Mouse (Mus musculus) T-helper 2 cell (primary cell): ENCODE measurements around the gene Polr2l.

Source experiments
- in situ Hi-C: fragments of 300-600 bp; cut with MboI, MseI; formaldehyde crosslinking; loops from one replicate; pipeline ENCODE4 v1.15.1; 2025; ENCODE audit warnings: high pct_unique_total_duplicates

Polr2l gene

DNA sequence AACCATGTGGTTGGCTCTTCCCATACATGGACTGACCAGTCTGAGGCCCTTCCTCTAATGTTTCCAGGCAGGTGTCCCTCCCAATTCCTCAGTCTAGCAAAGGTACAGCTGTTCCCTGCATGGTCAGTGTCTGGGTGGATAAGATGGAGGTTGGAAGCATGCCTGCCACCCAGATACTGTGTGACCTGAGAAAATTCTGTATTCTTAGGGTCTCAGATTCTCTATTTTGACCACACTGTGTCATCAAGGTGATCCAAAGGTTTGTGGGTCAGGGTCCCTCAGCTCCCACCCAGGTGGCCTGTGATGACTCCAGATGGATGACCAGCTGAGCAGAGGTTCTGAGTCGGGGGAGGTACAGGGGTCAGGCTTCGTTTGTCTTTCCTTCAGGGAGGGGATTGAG is 10.3 kb upstream of the Polr2l start:
- in situ Hi-C loops, result no loop called here

DNA sequence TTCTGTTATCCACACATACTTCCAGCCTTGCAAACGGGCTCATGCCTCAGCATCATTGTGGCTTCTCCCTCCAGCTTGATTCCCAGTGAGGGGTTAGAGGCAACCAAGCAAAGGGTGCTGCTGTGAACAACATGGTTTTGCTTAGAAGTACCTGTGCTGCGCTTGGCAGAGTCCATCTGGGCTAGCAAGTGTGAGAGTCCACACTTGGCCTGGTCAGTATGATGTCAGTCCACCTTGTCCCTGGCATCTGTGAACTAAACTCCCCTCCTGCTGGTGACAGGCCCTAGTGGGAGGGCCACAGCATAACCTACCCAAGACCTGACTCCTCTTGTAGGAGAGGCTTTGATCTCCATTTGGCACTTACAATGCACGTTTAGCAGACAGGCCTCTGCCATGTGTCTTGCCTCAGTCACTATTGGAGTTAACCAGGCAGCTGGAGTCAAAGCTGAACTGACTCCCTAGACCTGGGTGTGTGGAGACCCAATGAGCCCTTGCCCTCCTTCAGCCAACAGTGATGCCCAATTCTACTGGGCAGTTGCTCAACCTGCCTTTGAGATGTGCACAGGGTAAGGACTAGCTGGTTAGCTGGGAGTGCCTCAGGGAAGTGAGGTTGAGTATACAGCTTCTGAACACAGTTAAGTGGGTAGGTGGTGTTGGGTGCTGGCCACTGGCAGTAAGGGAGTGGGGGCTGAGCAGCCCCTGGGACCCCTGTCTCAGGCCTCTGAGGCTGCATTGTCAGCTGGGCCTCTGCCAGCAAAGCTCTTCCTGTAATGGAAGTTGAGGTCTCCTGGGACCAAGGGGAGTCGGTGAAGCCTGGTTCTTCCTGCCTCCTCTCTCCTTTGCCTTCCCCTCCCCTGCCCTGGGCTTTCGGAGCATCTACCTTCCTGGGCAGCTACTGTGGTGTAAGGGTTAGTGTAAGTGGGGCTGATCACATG is 9.5 kb upstream of the Polr2l start:
- in situ Hi-C loops, result no loop called here

DNA sequence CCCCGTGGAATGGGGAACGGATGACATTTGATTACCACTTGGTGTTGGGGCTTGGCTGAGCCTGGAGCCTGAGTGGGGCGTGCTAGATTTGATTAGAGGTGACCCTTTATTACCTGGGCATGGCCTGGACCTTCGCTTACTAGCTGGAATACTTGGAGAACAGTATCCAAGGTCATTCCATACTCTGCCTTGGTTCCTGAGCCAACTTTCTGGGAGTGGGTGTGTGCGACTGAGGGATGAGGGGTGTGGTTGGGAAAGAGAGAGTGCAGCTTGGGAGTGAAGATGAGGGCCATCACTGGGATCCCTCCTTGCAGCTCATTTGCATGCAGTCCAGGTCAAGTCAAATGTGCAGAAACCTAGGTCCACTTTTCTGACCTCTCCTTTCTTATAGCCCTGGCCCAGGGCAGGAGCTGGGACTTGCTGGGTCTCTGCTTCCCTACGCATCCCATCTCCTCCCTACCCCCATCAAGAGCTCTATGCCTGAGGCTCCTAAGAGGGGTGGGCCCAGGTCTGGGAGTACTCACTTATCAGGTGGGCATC is 8.3 kb upstream of the Polr2l start:
- in situ Hi-C loops, result no loop called here

DNA sequence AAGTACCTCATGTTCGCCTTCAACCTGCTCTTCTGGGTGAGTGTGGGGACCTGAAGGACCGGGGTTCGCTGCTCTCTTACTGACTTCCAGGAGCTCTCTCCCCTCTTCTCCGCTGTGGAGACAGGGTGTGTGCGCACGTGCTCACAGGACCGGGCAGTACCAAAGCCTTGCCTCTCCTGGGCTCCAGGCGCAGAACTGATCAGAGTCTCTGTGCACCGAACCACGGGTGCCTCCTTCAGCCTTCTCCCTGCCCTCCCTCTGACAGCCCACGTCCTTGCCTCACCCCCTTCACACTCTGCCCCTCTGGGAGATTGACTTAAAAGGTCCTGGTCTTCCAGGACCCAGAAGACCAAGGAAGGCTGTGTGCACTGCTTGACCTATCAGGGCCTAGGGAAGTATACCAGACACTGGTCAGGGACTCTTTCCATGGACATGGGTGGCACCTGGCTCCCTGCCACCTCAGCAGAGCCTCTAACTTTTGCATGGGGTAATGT is 7.6 kb upstream of the Polr2l start:
- in situ Hi-C loops, result no loop called here

- in situ Hi-C loops, result no loop called here
Observed at GRCm38 (mm10) chr7:141481498-141482401, 6.8 kb upstream of the Polr2l start.

DNA sequence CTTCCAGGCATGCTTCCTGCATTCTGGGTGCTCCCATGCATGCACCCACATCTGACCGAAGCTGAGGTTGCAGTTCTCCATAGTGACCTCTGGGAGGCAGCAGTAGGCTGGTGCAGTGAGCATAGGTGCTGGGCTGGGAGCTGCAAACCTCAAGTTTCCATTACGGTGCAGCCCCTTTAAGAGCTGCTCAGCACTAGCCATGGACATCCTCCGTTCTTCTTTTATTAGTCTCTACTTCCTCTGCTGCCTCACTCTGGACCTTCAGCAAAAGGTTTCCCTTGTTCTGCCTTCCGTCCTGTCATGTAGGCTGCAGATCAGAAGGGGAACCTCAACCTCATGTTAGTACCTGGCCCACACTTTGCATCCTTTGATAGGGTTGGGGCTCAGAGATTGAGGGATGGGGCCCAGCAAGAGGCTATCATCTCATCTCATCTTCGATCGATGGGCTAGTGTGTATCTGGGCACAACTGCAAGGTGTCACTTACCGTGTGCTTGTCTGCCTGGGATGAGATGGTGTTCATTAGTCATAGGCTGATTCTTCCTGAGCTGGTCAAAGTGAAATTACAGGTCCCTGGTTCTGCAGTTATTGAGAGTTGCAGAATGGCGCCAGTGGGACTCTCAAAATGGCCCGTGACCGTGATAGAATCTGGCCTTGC is 6.0 kb upstream of the Polr2l start:
- in situ Hi-C loops, result no loop called here

GRCm38 (mm10) chr7:141478270-141478748 is 3.4 kb upstream of the Polr2l start:
- in situ Hi-C loops, result loop anchor here (5.0 kb wide), 1 partner anchor 59 kb away; the partner anchor contains the start of gene Chid1

DNA sequence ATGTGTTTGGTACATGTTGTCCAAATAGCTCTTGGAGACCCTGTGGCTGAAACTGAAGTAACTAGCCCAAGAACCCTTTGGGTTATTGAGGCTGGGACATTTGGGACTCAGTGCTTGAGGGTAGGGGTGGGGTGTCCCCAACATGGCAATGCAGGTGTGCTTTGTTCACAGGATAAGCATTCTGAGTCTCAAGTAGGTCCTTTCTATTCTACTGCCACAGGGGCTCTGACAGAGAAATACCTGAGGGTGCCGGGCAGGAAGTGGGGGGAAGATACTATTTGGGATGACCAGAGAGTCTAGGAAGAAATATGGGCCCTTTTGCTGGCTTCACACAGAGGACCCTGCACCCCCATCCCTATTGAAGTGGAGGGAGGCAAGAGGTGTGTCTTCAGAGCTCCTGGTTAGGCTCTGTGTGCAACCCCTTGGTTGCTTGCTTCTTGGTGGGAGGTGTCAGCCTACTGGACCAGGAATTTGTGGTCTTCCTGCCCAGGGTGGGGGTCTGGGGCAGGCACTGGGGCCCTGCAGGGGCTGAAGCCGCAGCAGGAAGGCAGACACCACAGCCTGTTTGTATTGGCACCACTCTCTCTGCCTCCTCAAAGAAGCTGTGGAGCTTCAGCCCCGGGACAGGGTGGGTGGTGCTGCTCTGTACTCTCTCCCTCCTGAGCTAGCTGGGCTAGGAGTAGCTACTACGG is 2.8 kb upstream of the Polr2l start:
- in situ Hi-C loops, result loop anchor here (5.0 kb wide), 1 partner anchor 60 kb away; the partner anchor contains the start of gene Chid1

GRCm38 (mm10) chr7:141476981-141477370 is 2.0 kb upstream of the Polr2l start:
- in situ Hi-C loops, result loop anchor here (5.0 kb wide), 1 partner anchor 60 kb away; the partner anchor contains the start of gene Chid1

DNA sequence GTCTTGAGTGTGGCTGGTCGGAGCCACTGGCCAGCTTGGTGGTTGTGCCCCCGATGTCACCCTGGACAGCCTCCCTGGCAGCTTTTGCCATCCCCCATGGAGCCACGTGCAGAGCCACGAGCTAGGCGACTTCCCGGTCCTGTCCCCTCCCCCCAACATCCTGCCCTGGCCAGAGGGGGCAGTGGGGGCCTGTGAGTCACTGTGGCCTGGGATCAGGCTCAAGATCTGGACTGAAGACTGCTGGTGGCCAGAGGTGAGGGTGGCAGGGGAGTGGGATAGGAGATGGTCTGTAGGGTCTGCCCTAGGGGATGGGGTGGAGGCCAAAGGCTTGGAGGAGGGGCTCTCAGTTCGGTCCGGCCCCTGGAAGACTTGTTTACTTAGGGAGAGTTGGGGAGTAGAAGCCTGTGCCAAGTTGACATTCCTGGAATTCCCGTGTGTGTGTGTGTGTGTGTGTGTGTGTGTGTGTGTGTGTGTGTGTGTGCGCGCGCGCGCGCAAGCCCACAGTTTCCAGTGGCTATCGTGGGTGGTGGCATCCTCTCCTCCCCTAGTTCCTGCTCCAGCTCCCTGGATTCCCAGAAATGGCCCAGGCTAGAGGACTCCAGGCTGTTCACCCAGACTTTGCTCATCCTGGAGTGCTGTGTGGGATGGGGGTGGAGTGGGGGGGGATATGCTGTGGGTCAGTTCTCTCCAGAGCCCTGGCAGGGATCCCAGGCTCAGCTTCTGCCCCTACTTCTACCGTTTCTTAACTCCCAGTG is 1.5 kb upstream of the Polr2l start:
- in situ Hi-C loops, result loop anchor here (5.0 kb wide), 1 partner anchor 61 kb away; the partner anchor contains the start of gene Chid1

- in situ Hi-C loops, result loop anchor here (5.0 kb wide), 1 partner anchor 62 kb away; the partner anchor contains the start of gene Chid1
Observed at GRCm38 (mm10) chr7:141475805-141476158, 850 bp upstream of the Polr2l start.

GRCm38 (mm10) chr7:141474160-141474559 is 772 bp downstream of the Polr2l start:
- in situ Hi-C loops, result no loop called here

- in situ Hi-C loops, result no loop called here
Observed at GRCm38 (mm10) chr7:141472763-141473162, 2.2 kb downstream of the Polr2l start.

- in situ Hi-C loops, result no loop called here
Observed at GRCm38 (mm10) chr7:141472226-141472625, 2.7 kb downstream of the Polr2l start.

- in situ Hi-C loops, result no loop called here
Observed at GRCm38 (mm10) chr7:141471236-141471635, 3.7 kb downstream of the Polr2l start.

GRCm38 (mm10) chr7:141470637-141470944 is 4.3 kb downstream of the Polr2l start:
- in situ Hi-C loops, result no loop called here

- in situ Hi-C loops, result no loop called here
Observed at GRCm38 (mm10) chr7:141469901-141470636, 4.9 kb downstream of the Polr2l start.

- in situ Hi-C loops, result no loop called here
Observed at GRCm38 (mm10) chr7:141469352-141469751, 5.6 kb downstream of the Polr2l start.
